Mouse (Mus musculus) stomach, embryonic 16.5 days (tissue): ENCODE measurements around the gene Ube2g2. TPM values are rescaled to one million over a fixed set of nuclear protein-coding genes. Genes with fewer than 3 reads are reported as not detected.

Experiments
- ATAC-seq: fragments of 200-750 bp; cut with Nextera tagmentation; 2 replicates; pipeline ENCODE4 v1.8.0; 2017; ENCODE audit warnings: moderate number of reproducible peaks, moderate TSS enrichment; ENCODE audit not compliant: insufficient read depth, low FRiP score
- H3K27ac ChIP-seq: fragments of 300-500 bp; sonication (generic); 2 replicates; pipeline ENCODE4 v1.5.1; 2014; ENCODE audit warnings: low read length
- H3K27me3 ChIP-seq: fragments of 300-500 bp; sonication (generic); 2 replicates; pipeline ENCODE4 v1.6.1; 2014; ENCODE audit warnings: low read length, control low read depth, mixed read lengths; ENCODE audit not compliant: control insufficient read depth, insufficient read depth
- H3K36me3 ChIP-seq: fragments of 300-500 bp; sonication (generic); 2 replicates; pipeline ENCODE4 v1.6.1; 2014; ENCODE audit warnings: low read length; ENCODE audit not compliant: control insufficient read depth, insufficient read depth
- H3K4me1 ChIP-seq: fragments of 300-500 bp; sonication (generic); 2 replicates; pipeline ENCODE4 v1.6.1; 2014; ENCODE audit warnings: low read length, control low read depth, mixed read lengths; ENCODE audit not compliant: control insufficient read depth, insufficient read depth
- H3K4me2 ChIP-seq: fragments of 300-500 bp; sonication (generic); 2 replicates; pipeline ENCODE4 v1.6.1; 2014; ENCODE audit warnings: low read depth, low read length, mixed read lengths
- H3K4me3 ChIP-seq: fragments of 300-500 bp; sonication (generic); replicated peaks from 2 replicates; pipeline ENCODE4 v1.5.1; 2014; ENCODE audit warnings: mild to moderate bottlenecking, low read length
- H3K9ac ChIP-seq: fragments of 300-500 bp; sonication (generic); 2 replicates; pipeline ENCODE4 v1.6.1; 2014; ENCODE audit warnings: low read length
- H3K9me3 ChIP-seq: fragments of 300-500 bp; sonication (generic); replicated peaks from 2 replicates; pipeline ENCODE4 v1.6.1; 2016; ENCODE audit warnings: low read length, control low read depth; ENCODE audit not compliant: control insufficient read depth
- WGBS: fragments of 180-500 bp; shearing (Covaris S2); extraction: QIAGEN DNeasy Blood & Tissue Kit; methylation state at CpG from one replicate; pipeline ENCODE4 v1.1.7; 2014; 5-methylcytosine and 5-hydroxymethylcytosine counted together
- polyA plus RNA-seq: library from polyadenylated mRNA; unstranded; fragments of >200 nt; fragmentation: Nextera tagmentation; extraction: Ambion mirVana; gene quantifications from 2 replicates; pipeline ENCODE4 v1.2.1, GENCODE M21; 2015

The Ube2g2 gene
- polyA plus RNA-seq, 1 experiment from 2014 or later: 78.0 TPM

DNA sequence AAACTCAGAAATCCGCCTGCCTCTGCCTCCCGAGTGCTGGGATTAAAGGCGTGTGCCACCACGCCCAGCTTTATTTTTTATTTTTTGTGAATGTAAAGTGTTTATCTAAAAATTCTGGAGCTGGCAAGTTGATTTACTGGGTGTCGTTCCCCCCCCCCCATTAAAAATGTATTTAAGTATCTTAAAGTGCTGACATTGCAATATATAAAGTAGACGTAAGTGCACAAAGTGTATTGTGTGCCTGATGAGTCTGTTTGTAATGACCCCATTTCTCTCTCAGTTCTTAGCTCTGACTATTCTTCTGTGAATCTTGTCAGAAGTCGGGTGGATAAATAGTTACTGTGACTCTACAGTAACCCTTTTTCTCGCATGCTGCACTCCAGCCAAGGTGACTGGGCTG, 6.4 kb upstream of the Ube2g2 start:
- H3K4me3 ChIP-seq: no peak overlapping the region
- H3K27ac ChIP-seq: no peak overlapping the region
- WGBS: 91% methylated on average over 8 of the region's 8 CpGs
- H3K36me3 ChIP-seq: peaks cover 37% of the 10 kb centered on the region
- peaks cover 11% of the 10 kb centered on the region; the same call in 1 of the 2 replicates for H3K4me1 ChIP-seq
- no peaks in the 10 kb centered on the region for H3K9me3 ChIP-seq
- no peak for ATAC-seq
- no peak overlapping the region for H3K4me2 ChIP-seq
- H3K9ac ChIP-seq: no peak overlapping the region
- H3K27me3 ChIP-seq: no peaks in the 10 kb centered on the region

DNA sequence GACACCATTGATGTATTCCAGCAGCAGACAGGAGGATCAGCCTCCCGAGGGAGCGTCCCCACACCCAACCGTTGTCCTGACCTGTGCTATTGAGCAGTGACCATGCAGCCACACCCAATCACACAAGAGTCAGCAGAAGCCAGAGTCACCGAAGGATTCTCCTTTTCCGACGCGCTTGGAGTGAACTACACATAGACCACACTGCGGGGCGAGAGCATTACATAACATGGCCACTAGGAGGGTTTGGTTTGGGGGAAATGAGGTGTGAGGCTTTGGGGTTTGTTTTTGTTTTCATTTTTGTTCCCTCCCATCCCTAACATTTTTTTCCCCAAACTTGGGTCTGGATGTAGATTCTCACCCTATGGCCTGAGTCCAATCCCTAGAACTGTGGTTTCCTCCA, 5.9 kb upstream of the Ube2g2 start:
- H3K27me3 ChIP-seq: no peaks in the 10 kb centered on the region
- H3K9ac ChIP-seq: no peak overlapping the region
- no peak overlapping the region for H3K27ac ChIP-seq
- peaks cover 37% of the 10 kb centered on the region for H3K36me3 ChIP-seq
- H3K4me3 ChIP-seq: no peak overlapping the region
- peaks cover 11% of the 10 kb centered on the region; the same call in 1 of the 2 replicates for H3K4me1 ChIP-seq
- H3K9me3 ChIP-seq: no peaks in the 10 kb centered on the region
- 92% methylated on average over 9 of the region's 9 CpGs for WGBS
- ATAC-seq: no peak
- no peak overlapping the region for H3K4me2 ChIP-seq

DNA sequence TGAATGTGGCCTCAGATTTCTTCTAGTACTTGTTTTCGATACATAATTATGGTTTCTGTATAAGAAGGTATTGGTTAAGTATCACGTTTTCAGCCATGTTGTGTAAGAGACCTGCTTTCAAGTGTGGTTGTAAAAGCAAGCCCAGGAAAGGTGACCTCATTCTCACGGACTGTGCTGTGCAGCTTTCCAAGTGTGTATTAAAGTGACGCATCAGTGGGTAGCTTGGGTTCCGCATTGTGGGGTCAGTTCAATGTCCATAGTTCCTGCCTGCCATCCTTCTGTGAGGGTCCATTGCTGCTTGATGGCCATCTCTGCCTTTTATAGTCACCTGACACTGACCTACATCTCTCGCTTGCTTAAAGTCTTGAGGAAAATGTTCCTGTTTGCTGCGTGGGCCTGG, 5.1 kb upstream of the Ube2g2 start:
- no peak overlapping the region for H3K27ac ChIP-seq
- H3K4me2 ChIP-seq: no peak overlapping the region
- 92% methylated on average over 7 of the region's 7 CpGs for WGBS
- H3K4me1 ChIP-seq: peaks cover 14% of the 10 kb centered on the region; the same call in 1 of the 2 replicates
- no peaks in the 10 kb centered on the region for H3K27me3 ChIP-seq
- no peak for ATAC-seq
- no peak overlapping the region for H3K9ac ChIP-seq
- H3K36me3 ChIP-seq: peaks cover 37% of the 10 kb centered on the region
- H3K4me3 ChIP-seq: no peak overlapping the region
- H3K9me3 ChIP-seq: no peaks in the 10 kb centered on the region

DNA sequence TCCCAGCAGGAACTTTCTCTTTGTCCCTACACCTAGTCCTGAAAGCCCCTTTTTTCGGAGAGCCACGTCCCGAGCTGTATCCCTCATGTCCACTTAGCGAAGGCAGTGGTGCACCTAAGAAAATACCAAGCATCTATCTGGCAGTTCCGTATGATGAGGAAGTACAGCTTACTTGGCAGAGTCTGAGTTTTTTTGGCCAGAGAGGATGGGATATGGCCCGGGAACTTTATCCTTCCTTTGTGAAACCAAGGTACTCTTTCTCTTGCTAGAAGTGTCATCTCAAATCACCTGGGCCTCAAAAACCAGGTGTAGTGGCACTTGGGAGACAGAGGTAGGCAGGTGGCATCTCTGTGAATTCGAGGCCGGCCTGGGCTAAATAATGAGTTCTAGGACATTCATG, 529 bp upstream of the Ube2g2 start:
- no peak for ATAC-seq
- WGBS: 75% methylated on average over 8 of the region's 8 CpGs
- Histone ChIP-seq H3K4me1 (peaks cover 39% of the 10 kb centered on the region), H3K36me3 (peaks cover 12% of the 10 kb centered on the region; the same call in 1 of the 2 replicates), H3K9me3 (no peaks in the 10 kb centered on the region), H3K4me3 (peak overlapping the region; percentile 97), H3K9ac (peak overlapping the region; percentile 99), H3K27ac (peak overlapping the region; percentile 95), H3K4me2 (peak overlapping the region; percentile 60), H3K27me3 (no peaks in the 10 kb centered on the region)

DNA sequence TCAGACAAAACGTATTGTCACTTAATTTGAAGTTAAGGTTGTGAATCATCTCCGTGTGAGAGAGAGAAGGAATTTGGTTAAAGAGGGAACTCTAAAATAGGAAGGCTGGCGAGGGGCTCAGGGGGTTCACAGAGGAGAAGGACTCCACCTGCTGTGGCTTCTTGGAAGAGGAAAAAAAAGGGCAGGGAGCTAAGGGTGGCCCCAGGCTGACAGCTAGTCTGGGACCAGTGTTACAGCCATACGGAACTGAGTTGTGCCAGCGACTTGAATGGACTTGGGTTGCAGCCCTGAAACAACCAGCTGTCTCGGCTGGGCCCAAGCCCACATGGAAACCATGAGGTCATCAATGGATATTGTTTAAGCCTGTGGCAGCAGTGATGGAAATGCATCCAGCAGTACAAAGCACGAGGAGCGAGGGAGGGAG, 1.0 kb downstream of the Ube2g2 start:
- Histone ChIP-seq H3K9ac (peak overlapping the region; percentile 99), H3K4me3 (peak overlapping the region; percentile 97), H3K36me3 (peaks cover 3% of the 10 kb centered on the region; the same call in 1 of the 2 replicates), H3K27me3 (no peaks in the 10 kb centered on the region), H3K9me3 (no peaks in the 10 kb centered on the region), H3K4me1 (peaks cover 34% of the 10 kb centered on the region), H3K27ac (peak overlapping the region; percentile 95), H3K4me2 (peak overlapping the region; percentile 86)
- WGBS: 6% methylated on average over 8 of the region's 8 CpGs
- ATAC-seq: peak; percentile 30; the same call in 1 of the 2 replicates

DNA sequence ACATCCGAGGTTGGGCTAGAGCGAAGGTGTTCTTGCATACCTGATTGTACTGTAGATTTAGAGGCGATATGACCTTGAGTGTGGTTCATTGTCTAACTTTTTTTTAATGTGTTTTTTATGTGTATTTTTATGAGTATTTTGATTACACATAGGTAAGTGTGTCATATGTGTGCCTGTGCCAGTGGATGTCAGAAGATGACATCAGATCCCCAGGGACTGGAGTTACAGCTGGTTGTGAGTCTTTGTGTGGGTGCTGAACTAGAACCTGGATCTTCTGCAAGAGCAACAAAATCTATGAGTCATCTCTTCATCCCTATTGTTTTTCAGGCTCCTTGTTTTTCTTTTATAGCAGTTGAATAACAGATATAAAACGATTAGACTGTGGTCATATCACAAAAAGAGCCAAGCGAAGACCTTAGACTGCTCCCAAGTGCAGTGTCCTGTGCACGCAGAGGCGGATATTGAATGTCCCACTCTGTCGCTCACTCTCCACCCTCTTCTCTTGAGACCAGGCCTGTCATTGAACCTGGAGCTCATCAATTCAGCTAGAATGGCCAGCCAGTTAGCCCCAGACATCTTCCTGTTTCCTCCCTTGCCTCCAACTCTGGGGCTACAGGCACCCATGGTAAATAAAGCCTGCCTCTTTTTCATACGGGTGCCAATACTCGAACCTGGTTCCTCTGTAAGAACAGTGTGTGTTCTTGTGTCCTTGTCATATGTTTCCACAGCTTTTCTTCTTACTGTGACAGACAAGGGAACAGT, 1.7 kb downstream of the Ube2g2 start:
- H3K4me2 ChIP-seq: peak overlapping the region; percentile 86
- no peaks in the 10 kb centered on the region for H3K27me3 ChIP-seq
- peak overlapping the region; percentile 99 for H3K9ac ChIP-seq
- WGBS: 84% methylated on average over 10 of the region's 10 CpGs
- peak overlapping the region; percentile 95 for H3K27ac ChIP-seq
- no peaks in the 10 kb centered on the region for H3K36me3 ChIP-seq
- H3K9me3 ChIP-seq: no peaks in the 10 kb centered on the region
- H3K4me3 ChIP-seq: peak overlapping the region; percentile 97
- no peak for ATAC-seq
- peaks cover 34% of the 10 kb centered on the region for H3K4me1 ChIP-seq

DNA sequence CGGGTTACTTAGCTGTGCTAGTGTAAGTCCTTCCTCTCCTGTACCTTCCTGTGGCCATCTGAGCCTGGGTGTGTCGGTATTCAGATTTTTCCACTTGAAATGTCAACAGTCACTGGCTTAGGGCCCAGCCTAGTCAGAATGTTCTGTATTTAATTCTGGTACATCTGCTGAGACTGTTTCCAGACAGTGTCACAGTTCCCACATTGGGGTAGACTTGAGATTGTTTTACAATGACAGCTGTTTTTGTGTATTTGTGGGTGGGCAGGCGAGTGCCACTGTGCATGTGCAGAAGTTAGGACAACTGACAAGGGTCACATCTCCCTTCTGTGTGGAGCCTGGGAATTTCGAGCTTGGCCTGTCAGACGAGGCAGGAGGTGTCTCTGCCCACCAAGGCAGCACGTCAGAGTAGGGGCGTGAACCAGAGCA, 2.5 kb downstream of the Ube2g2 start:
- peak overlapping the region; percentile 24; the same call in 1 of the 2 replicates for H3K4me2 ChIP-seq
- no peaks in the 10 kb centered on the region for H3K36me3 ChIP-seq
- no peaks in the 10 kb centered on the region for H3K27me3 ChIP-seq
- peak overlapping the region; percentile 70 for H3K27ac ChIP-seq
- peak overlapping the region; percentile 56 for H3K9ac ChIP-seq
- no peaks in the 10 kb centered on the region for H3K9me3 ChIP-seq
- no peak overlapping the region for H3K4me3 ChIP-seq
- WGBS: 53% methylated on average over 7 of the region's 7 CpGs
- peaks cover 34% of the 10 kb centered on the region for H3K4me1 ChIP-seq
- ATAC-seq: no peak

DNA sequence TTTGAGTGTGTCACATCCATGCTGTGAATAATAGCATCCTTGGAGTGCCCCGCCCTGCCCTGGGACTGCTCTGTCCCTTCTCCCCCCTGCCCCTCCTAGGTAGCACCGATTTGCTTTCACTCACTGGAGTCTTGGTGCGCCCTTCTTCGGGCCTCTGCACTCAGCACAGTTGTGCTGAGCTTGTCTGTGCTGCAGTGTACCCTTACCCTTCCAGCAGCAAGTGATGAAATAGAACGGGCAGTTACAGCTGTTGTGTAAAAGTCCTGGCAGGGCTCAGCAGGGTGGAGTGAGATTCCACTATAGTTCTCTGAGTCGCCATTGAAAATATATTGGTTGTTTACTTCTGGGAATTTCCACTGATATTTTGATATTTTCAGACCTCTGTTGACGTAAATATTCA, 4.0 kb downstream of the Ube2g2 start:
- Histone ChIP-seq H3K9me3 (no peaks in the 10 kb centered on the region), H3K9ac (no peak overlapping the region), H3K4me3 (no peak overlapping the region), H3K4me2 (no peak overlapping the region), H3K36me3 (no peaks in the 10 kb centered on the region), H3K27ac (peak overlapping the region; percentile 13; the same call in 1 of the 2 replicates), H3K4me1 (peaks cover 34% of the 10 kb centered on the region), H3K27me3 (no peaks in the 10 kb centered on the region)
- no peak for ATAC-seq
- WGBS: 73% methylated on average over 7 of the region's 7 CpGs

DNA sequence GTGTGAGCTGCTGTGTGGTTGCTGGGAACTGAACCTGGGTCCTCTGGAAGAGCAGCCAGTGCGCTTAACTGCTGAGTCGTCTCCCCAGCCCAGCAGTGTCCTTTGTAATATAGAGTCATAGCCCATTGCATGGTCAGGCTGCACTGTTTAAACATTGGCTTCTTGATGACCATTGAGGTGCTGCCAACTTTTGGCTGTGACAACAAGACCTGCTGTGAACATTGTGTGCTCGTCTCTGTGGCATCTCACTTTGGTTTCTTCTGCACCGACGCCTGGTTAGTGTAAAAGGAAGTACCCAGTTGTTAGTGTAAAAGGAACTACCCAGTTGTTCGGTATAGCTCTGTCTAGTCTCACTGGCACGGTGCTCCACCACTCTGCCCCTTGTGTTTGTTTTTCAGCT, 4.5 kb downstream of the Ube2g2 start:
- H3K27ac ChIP-seq: no peak overlapping the region
- WGBS: 70% methylated on average over 7 of the region's 7 CpGs
- ATAC-seq: no peak
- H3K36me3 ChIP-seq: peaks cover 4% of the 10 kb centered on the region; the same call in 1 of the 2 replicates
- no peak overlapping the region for H3K4me3 ChIP-seq
- H3K4me2 ChIP-seq: no peak overlapping the region
- H3K9ac ChIP-seq: no peak overlapping the region
- H3K9me3 ChIP-seq: no peaks in the 10 kb centered on the region
- peaks cover 34% of the 10 kb centered on the region for H3K4me1 ChIP-seq
- no peaks in the 10 kb centered on the region for H3K27me3 ChIP-seq
